Mouse (Mus musculus) retina, postnatal 7 days (tissue): ENCODE measurements around the gene Spg11.
"Not testable (repeated sequence)": the region's sequence is repeated elsewhere in the genome, so short reads cannot be mapped to it uniquely, and the experiment has no call there.

Experiments
- DNase-seq: peaks from one replicate; pipeline ENCODE4 v3.0.0-alpha.2; 2012; ENCODE audit warnings: low read depth, low spot score

The Spg11 gene

GRCm38 (mm10) chr2:122145756-122146155 lies 27.6 kb upstream of the Spg11 start:
- no peak for DNase-seq

GRCm38 (mm10) chr2:122143111-122143510 lies 24.9 kb upstream of the Spg11 start:
- DNase-seq: no peak

- no peak for DNase-seq
Observed at GRCm38 (mm10) chr2:122141332-122141967, 23.3 kb upstream of the Spg11 start.

GRCm38 (mm10) chr2:122140815-122141214 lies 22.6 kb upstream of the Spg11 start:
- DNase-seq: no peak

- no peak for DNase-seq
Observed at GRCm38 (mm10) chr2:122137839-122138465, 19.8 kb upstream of the Spg11 start.

- no peak for DNase-seq
Observed at GRCm38 (mm10) chr2:122132618-122133017, 14.4 kb upstream of the Spg11 start.

- no peak for DNase-seq
Observed at GRCm38 (mm10) chr2:122132078-122132477, 13.9 kb upstream of the Spg11 start.

- no peak for DNase-seq
Observed at GRCm38 (mm10) chr2:122127635-122128034, 9.4 kb upstream of the Spg11 start.

- DNase-seq: no peak
Observed at GRCm38 (mm10) chr2:122126765-122127347, 8.7 kb upstream of the Spg11 start.

GRCm38 (mm10) chr2:122125680-122126572 lies 7.7 kb upstream of the Spg11 start:
- no peak for DNase-seq

- DNase-seq: no peak
Observed at GRCm38 (mm10) chr2:122116888-122117287, 1.3 kb downstream of the Spg11 start.

- DNase-seq: no peak
Observed at GRCm38 (mm10) chr2:122109714-122110113, 8.5 kb downstream of the Spg11 start.

GRCm38 (mm10) chr2:122108101-122108500 lies 10.1 kb downstream of the Spg11 start:
- no peak for DNase-seq

- no peak for DNase-seq
Observed at GRCm38 (mm10) chr2:122102070-122102469, 16.1 kb downstream of the Spg11 start.

GRCm38 (mm10) chr2:122097686-122098085 lies 20.5 kb downstream of the Spg11 start:
- DNase-seq: not testable (repeated sequence)

GRCm38 (mm10) chr2:122093844-122094243 lies 24.3 kb downstream of the Spg11 start:
- DNase-seq: no peak

GRCm38 (mm10) chr2:122086446-122086845 lies 31.7 kb downstream of the Spg11 start:
- DNase-seq: no peak

GRCm38 (mm10) chr2:122081728-122082456 lies 36.3 kb downstream of the Spg11 start:
- no peak for DNase-seq

GRCm38 (mm10) chr2:122069922-122070321 lies 48.3 kb downstream of the Spg11 start:
- DNase-seq: peak; percentile 30

- DNase-seq: no peak
Observed at GRCm38 (mm10) chr2:122069144-122069912, 48.9 kb downstream of the Spg11 start.

GRCm38 (mm10) chr2:122066241-122066640 lies 51.9 kb downstream of the Spg11 start:
- DNase-seq: no peak
